Mouse (Mus musculus): ENCODE data around the gene Ces2h. TPM values are rescaled to one million over a fixed set of nuclear protein-coding genes. Genes with fewer than 3 reads are reported as not detected.
A peak's percentile ranks its signal among the peaks of the same experiment; 100 is the strongest.

The Ces2h gene
- polyA plus RNA-seq, 1 experiment from 2014 or later: not detected

DNA sequence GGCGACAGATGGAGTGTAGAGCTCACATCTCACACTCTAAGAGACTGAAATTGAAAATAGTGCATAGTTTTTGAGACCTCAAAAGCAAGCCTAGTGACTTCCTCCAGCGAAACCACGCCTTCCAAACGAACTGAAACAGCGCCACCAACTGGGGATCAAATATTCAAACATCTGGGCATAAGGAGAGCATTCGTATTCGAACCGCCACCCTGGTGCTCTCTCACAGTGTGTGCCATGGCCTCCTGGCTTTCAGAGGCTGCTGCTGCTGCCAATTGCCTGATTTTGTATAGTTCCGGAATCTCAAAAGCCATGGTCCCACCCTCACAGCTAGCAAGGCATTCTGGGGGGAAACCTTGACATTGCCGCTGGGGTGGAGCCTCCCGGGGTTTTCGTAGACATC, 10.5 kb downstream of the Ces2h start:
- Histone ChIP-seq H3K9ac (ENCODE audit: low read length) (no peak overlapping the region), H3K27ac (ENCODE audit: low read length) (no peak overlapping the region), H3K4me3 (replicated peaks; ENCODE audit: low read length) (no peak overlapping the region), H3K9me3 (replicated peaks; ENCODE audit: control insufficient read depth, low read length) (no peaks in the 10 kb centered on the region), H3K4me1 (ENCODE audit: control insufficient read depth, insufficient read depth, low read length) (no peaks in the 10 kb centered on the region), H3K27me3 (ENCODE audit: control insufficient read depth, insufficient read depth, low read length) (no peaks in the 10 kb centered on the region), H3K4me2 (ENCODE audit: low read depth, low read length) (no peak overlapping the region), H3K36me3 (ENCODE audit: control insufficient read depth, insufficient read depth, low read length) (no peaks in the 10 kb centered on the region)
- 81% methylated on average over 12 of the region's 12 CpGs for WGBS
- no peak for ATAC-seq (ENCODE audit: insufficient read depth, low FRiP score)

DNA sequence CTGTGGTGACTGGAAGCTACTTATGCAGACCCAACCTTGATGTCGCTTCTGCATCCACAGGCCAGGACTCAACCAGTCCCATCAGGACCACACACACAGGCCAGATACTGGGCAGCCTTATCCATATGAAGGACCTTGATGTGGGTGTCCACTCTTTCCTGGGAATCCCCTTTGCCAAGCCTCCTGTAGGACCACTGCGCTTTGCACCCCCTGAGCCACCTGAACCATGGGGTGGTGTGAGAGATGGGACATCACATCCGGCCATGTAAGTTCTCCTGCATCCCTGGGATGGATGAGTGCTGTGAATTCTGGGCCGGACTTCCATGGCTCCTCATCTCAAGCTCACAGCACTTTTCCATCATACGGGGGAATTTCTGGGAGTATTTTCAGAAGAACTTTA, 13.7 kb downstream of the Ces2h start:
- ATAC-seq (ENCODE audit: insufficient read depth, low FRiP score): no peak
- Histone ChIP-seq H3K4me1 (ENCODE audit: control insufficient read depth, insufficient read depth, low read length) (no peaks in the 10 kb centered on the region), H3K9me3 (replicated peaks; ENCODE audit: control insufficient read depth, low read length) (no peaks in the 10 kb centered on the region), H3K27ac (ENCODE audit: low read length) (no peak overlapping the region), H3K9ac (ENCODE audit: low read length) (no peak overlapping the region), H3K27me3 (ENCODE audit: control insufficient read depth, insufficient read depth, low read length) (no peaks in the 10 kb centered on the region), H3K4me2 (ENCODE audit: low read depth, low read length) (no peak overlapping the region), H3K4me3 (replicated peaks; ENCODE audit: low read length) (no peak overlapping the region), H3K36me3 (ENCODE audit: control insufficient read depth, insufficient read depth, low read length) (no peaks in the 10 kb centered on the region)
- 93% methylated on average over 5 of the region's 5 CpGs for WGBS

DNA sequence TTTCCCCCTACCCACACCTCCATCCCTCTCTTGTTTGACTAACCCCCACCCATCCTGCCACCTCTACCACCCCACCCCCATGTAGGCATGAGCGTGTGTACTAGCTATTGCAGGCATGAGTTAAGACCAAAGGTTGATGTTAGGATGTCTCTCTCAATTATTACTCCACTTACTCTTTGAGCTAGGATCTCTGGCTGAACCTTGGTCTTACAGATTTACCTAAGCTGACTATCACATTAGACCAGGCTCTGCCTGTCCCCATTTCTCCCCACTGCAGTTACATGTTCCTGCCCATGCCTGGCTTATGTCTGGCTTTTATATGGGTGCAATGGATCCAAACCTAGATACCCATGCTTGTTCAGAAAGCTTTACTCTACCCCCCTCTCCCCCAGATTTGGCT, 21.3 kb downstream of the Ces2h start:
- WGBS: 83% methylated on average over 1 of the region's 1 CpGs
- Histone ChIP-seq H3K9me3 (replicated peaks; ENCODE audit: control insufficient read depth, low read length) (no peaks in the 10 kb centered on the region), H3K9ac (ENCODE audit: low read length) (no peak overlapping the region), H3K4me3 (replicated peaks; ENCODE audit: low read length) (no peak overlapping the region), H3K27me3 (ENCODE audit: control insufficient read depth, insufficient read depth, low read length) (no peaks in the 10 kb centered on the region), H3K4me1 (ENCODE audit: control insufficient read depth, insufficient read depth, low read length) (no peaks in the 10 kb centered on the region), H3K27ac (ENCODE audit: low read length) (no peak overlapping the region), H3K36me3 (ENCODE audit: control insufficient read depth, insufficient read depth, low read length) (no peaks in the 10 kb centered on the region), H3K4me2 (ENCODE audit: low read depth, low read length) (no peak overlapping the region)
- no peak for ATAC-seq (ENCODE audit: insufficient read depth, low FRiP score)

DNA sequence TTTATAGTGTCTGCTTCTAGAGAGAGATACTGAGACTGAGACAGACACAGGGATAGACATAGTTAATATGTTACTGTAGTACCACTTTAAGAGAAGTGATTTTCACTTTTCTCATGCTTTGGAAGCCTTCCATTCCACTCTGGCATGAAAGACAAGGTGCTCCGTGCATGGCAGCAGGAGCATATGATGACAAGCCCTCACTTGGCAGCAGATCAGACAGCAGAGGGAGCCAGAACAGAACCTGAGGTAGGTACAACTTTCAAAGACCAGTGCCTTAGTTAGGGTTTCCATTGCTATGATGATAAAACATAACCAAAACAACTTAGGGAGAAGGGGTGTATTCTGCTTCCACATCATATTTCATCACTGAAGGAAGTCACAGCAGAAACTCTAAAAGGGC, 22.4 kb downstream of the Ces2h start:
- Histone ChIP-seq H3K27ac (ENCODE audit: low read length) (no peak overlapping the region), H3K4me1 (ENCODE audit: control insufficient read depth, insufficient read depth, low read length) (no peaks in the 10 kb centered on the region), H3K4me2 (ENCODE audit: low read depth, low read length) (no peak overlapping the region), H3K27me3 (ENCODE audit: control insufficient read depth, insufficient read depth, low read length) (no peaks in the 10 kb centered on the region), H3K36me3 (ENCODE audit: control insufficient read depth, insufficient read depth, low read length) (no peaks in the 10 kb centered on the region), H3K9me3 (replicated peaks; ENCODE audit: control insufficient read depth, low read length) (no peaks in the 10 kb centered on the region), H3K4me3 (replicated peaks; ENCODE audit: low read length) (no peak overlapping the region), H3K9ac (ENCODE audit: low read length) (no peak overlapping the region)
- 40% methylated on average over 1 of the region's 1 CpGs for WGBS
- ATAC-seq (ENCODE audit: insufficient read depth, low FRiP score): no peak

DNA sequence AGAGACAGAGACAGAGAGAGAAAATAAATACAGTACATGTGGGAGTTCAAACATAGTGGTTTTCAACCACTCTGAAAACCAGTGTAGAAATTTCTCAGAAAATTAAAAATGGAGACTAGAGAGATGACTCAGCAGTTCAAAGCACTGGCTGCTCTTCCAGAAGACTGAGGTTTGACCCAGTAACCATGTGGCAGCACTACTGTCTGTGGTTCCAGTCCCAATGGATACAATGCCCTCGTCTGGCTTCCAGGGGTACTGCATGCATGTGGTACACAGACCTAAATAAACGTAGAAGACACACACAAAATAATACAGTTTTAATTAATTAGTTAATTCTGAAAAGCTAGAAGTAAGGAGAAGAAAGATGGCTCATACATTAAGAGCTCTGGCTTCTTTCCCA, 24.4 kb downstream of the Ces2h start:
- 68% methylated on average over 2 of the region's 2 CpGs for WGBS
- Histone ChIP-seq H3K4me2 (ENCODE audit: low read depth, low read length) (no peak overlapping the region), H3K9me3 (replicated peaks; ENCODE audit: control insufficient read depth, low read length) (no peaks in the 10 kb centered on the region), H3K9ac (ENCODE audit: low read length) (no peak overlapping the region), H3K27me3 (ENCODE audit: control insufficient read depth, insufficient read depth, low read length) (no peaks in the 10 kb centered on the region), H3K4me1 (ENCODE audit: control insufficient read depth, insufficient read depth, low read length) (no peaks in the 10 kb centered on the region), H3K36me3 (ENCODE audit: control insufficient read depth, insufficient read depth, low read length) (no peaks in the 10 kb centered on the region), H3K27ac (ENCODE audit: low read length) (no peak overlapping the region), H3K4me3 (replicated peaks; ENCODE audit: low read length) (no peak overlapping the region)
- ATAC-seq (ENCODE audit: insufficient read depth, low FRiP score): no peak

DNA sequence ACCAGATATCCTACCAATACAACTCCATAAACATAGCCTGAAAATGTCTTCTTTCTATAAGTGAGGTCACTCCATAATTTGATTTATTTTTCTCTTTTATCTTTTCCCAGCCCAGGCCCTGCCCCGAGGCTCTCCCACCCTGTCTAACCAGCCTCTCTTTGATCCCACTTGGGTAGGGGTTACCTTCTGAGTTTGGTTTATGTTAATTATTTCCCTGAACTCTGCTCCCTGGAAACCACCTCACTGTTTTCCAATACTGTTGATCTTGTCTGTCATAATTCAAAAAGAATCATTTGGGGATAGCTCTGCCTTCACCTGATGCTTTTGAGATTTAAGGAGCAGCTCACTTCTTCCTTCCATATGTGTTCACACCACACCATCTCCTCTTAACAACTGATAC, 42.9 kb downstream of the Ces2h start:
- Histone ChIP-seq H3K9me3 (replicated peaks; ENCODE audit: control insufficient read depth, low read length) (no peaks in the 10 kb centered on the region), H3K4me3 (replicated peaks; ENCODE audit: low read length) (no peak overlapping the region), H3K27ac (ENCODE audit: low read length) (no peak overlapping the region), H3K4me2 (ENCODE audit: low read depth, low read length) (no peak overlapping the region), H3K9ac (ENCODE audit: low read length) (no peak overlapping the region), H3K27me3 (ENCODE audit: control insufficient read depth, insufficient read depth, low read length) (no peaks in the 10 kb centered on the region), H3K36me3 (ENCODE audit: control insufficient read depth, insufficient read depth, low read length) (no peaks in the 10 kb centered on the region), H3K4me1 (ENCODE audit: control insufficient read depth, insufficient read depth, low read length) (no peaks in the 10 kb centered on the region)
- ATAC-seq (ENCODE audit: insufficient read depth, low FRiP score): no peak
- WGBS: 25% methylated on average over 1 of the region's 1 CpGs

DNA sequence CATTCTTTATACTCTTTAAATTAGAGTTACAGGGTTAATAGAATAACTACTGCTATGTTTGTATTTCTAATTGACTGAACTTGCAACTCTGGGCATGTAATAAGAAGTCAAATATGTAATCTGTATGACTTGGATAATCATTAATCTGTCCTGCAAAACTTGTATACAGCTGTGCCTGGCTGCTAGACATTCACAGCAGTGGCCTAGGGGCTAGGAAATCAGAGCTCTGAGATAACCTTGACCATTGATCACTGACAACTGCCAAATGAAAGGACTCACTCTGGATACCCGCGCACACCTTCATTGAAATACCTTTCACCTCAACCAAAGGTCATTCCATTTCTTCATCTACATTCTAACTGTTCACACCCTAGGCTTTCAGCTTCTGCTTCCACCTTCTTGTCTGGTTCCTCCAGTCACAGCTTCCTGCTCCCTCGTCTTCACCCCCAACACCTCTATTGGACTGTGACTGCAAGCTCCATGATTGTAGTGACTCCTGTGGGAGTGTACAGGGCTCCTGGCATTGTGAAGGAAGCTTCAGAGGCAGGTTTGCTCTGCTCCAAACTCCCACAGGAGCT, 45.3 kb downstream of the Ces2h start:
- peak; percentile 86; the same call in 1 of the 2 replicates for ATAC-seq (ENCODE audit: insufficient read depth, low FRiP score)
- peak overlapping the region; percentile 51; the same call in 1 of the 2 replicates for H3K27ac ChIP-seq (ENCODE audit: low read length)

DNA sequence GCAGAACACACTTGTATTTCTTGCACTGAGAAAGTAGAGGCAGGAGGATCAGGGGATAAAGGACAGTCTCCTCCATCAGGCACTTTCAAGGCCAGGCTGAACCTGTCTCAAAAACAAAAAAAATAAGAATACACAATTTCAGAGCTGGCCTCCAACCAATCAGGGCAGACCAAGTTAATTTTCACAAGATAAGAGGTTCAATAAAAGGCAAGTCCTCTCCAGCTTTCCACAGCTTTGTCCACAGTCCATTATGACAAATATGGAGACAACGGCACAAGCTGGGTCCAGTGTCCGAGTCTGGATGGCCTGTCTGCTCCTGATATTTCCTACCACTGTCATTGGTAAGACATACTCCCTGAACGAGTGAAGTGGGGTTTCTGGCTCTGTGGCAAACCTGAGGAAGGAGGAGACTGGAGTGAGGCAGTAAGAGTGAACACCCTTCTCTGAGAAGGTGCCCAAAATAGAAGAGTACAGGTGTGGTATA, 47.8 kb downstream of the Ces2h start, which contains the start of gene Ces3a:
Ces3a (plus strand) TSS at position 231 of the 484 bp plus-strand sequence.
- H3K4me2 ChIP-seq (ENCODE audit: low read depth, low read length): no peak within 1 kb of the TSS
- no peaks in the 10 kb centered on the region for H3K4me1 ChIP-seq (ENCODE audit: control insufficient read depth, insufficient read depth, low read length)
- no peak within 1 kb of the TSS for H3K27ac ChIP-seq (ENCODE audit: low read length)
- WGBS: 63% methylated on average over 3 of the region's 3 CpGs
- H3K27me3 ChIP-seq (ENCODE audit: control insufficient read depth, insufficient read depth, low read length): no peaks in the 10 kb centered on the region
- no peaks in the 10 kb centered on the region for H3K36me3 ChIP-seq (ENCODE audit: control insufficient read depth, insufficient read depth, low read length)
- ATAC-seq (ENCODE audit: insufficient read depth, low FRiP score): no peak
- no peak within 1 kb of the TSS for H3K9ac ChIP-seq (ENCODE audit: low read length)
- H3K4me3 ChIP-seq (replicated peaks; ENCODE audit: low read length): no peak within 1 kb of the TSS
- no peaks in the 10 kb centered on the region for H3K9me3 ChIP-seq (replicated peaks; ENCODE audit: control insufficient read depth, low read length)

More for the DNA sequence above, 45.3 kb downstream of the Ces2h start:
- no peak overlapping the region for H3K9ac ChIP-seq (ENCODE audit: low read length)
- H3K4me2 ChIP-seq (ENCODE audit: low read depth, low read length): no peak overlapping the region
- no peaks in the 10 kb centered on the region for H3K4me1 ChIP-seq (ENCODE audit: control insufficient read depth, insufficient read depth, low read length)
- no peak overlapping the region for H3K4me3 ChIP-seq (replicated peaks; ENCODE audit: low read length)
- H3K36me3 ChIP-seq (ENCODE audit: control insufficient read depth, insufficient read depth, low read length): no peaks in the 10 kb centered on the region
- H3K9me3 ChIP-seq (replicated peaks; ENCODE audit: control insufficient read depth, low read length): no peaks in the 10 kb centered on the region
- no peaks in the 10 kb centered on the region for H3K27me3 ChIP-seq (ENCODE audit: control insufficient read depth, insufficient read depth, low read length)
- WGBS: 46% methylated on average over 3 of the region's 3 CpGs

DNA sequence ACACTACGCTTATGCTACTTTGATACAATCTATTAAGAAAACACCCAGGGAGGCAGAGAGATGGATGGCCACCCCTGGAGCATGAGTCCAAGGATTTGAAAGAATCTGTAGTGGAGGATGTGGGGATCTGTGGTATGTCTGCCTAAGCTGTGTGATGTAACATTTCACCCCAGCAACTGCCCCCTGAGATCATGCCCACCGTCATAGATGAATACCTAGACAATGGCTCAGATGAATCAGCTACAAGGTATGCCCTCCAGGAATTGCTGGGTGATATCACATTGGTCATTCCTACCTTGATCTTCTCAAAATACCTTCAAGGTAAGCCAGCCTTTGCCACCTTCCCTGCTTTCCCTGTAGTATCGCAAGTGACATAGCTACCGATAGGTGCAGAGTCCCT, 55.6 kb downstream of the Ces2h start:
- Histone ChIP-seq H3K9ac (ENCODE audit: low read length) (no peak overlapping the region), H3K4me3 (replicated peaks; ENCODE audit: low read length) (no peak overlapping the region), H3K4me2 (ENCODE audit: low read depth, low read length) (no peak overlapping the region), H3K27me3 (ENCODE audit: control insufficient read depth, insufficient read depth, low read length) (no peaks in the 10 kb centered on the region), H3K9me3 (replicated peaks; ENCODE audit: control insufficient read depth, low read length) (no peaks in the 10 kb centered on the region), H3K36me3 (ENCODE audit: control insufficient read depth, insufficient read depth, low read length) (no peaks in the 10 kb centered on the region), H3K27ac (ENCODE audit: low read length) (no peak overlapping the region), H3K4me1 (ENCODE audit: control insufficient read depth, insufficient read depth, low read length) (no peaks in the 10 kb centered on the region)
- WGBS: 83% methylated on average over 4 of the region's 4 CpGs
- ATAC-seq (ENCODE audit: insufficient read depth, low FRiP score): no peak
